Mouse (Mus musculus) A20 (cell line): ENCODE results near the gene Reg3d.
"Not testable (repeated sequence)": the region's sequence is repeated elsewhere in the genome, so short reads cannot be mapped to it uniquely, and the experiment has no call there.

Experiments
- DNase-seq: peaks from one replicate; pipeline ENCODE4 v3.0.0-alpha.2; 2011; ENCODE audit warnings: low read depth, low spot score

Gene Reg3d

DNA sequence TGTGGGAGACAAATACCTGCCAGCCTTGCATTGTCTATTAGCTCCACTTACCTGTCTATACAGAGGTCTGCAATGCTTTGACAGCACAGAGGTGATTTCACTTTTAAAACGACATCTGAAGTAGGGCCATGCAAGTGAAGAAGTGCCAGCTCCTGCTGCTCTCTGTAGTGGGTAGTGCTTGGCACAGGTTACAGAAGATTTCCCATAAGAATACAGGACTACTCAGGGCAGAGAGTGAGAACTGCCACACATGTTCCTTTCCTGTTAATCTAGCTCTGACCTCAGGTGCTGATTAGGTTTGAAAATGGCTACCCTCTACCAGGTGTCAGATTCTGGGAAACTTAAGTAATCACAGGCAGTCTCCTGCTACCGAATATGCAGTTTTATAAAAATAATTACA lies at the start of gene Reg3d:
Gene Reg3d (minus strand): TSS at position 101 of the 400 bp plus-strand sequence.
- DNase-seq, result no peak

DNA sequence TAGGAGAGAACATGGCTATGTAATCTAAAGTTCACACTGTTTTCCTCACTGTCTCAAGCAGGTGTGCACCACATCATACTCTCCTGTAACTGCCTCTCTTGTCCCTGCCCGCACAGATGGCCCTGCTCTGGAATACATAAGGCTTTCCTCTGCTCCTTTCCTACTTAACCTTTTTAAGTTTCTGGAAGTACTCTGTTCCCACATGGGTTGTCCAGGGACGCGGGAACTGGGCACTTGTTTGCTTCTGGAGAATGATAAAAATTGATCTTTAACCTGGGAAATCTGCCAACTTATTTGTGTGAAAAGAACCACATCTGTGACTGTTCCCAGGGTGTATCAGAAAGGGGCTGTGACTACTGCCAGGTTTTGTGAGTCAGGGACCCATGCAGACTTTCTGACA lies 46.8 kb upstream of the Reg3d start:
- no peak for DNase-seq

DNA sequence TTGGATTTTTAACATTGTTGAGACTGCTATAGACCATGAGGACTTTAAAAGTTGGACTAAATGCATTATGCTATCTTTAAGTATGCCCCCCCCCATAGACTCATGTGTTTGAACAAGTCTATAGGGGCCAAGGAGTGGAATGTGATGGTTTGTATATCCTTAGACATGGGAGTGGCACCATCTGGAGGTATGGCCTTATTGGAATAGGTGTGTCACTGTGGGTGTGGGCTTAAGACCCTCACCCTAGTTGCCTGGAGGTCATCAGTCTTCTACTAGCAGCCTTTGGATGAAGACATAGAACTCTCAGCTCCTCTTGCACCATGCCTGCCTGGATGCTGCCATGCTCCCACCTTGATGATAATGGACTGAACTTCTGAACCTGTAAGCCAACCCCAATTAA lies 43.7 kb upstream of the Reg3d start, which contains the start of gene Reg1:
Gene Reg1 (plus strand): TSS at position 301 of the 400 bp plus-strand sequence.
- DNase-seq, result not testable (repeated sequence)

DNA sequence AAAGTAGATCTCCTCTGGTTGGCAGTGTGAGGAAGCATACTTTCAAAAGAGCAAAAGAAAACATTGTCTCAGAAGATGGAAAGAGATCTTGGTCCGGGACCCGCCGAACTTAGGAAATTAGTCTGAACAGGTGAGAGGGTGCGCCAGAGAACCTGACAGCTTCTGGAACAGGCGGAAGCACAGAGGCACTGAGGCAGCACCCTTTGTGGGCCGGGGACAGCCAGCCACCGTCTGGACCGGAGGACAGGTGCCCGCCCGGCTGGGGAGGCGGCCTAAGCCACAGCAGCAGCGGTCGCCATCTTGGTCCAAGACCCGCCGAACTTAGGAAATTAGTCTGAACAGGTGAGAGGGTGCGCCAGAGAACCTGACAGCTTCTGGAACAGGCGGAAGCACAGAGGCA lies 16.7 kb upstream of the Reg3d start, which contains the start of gene Reg2:
Gene Reg2 (plus strand): TSS at position 301 of the 400 bp plus-strand sequence.
- not testable (repeated sequence) for DNase-seq

DNA sequence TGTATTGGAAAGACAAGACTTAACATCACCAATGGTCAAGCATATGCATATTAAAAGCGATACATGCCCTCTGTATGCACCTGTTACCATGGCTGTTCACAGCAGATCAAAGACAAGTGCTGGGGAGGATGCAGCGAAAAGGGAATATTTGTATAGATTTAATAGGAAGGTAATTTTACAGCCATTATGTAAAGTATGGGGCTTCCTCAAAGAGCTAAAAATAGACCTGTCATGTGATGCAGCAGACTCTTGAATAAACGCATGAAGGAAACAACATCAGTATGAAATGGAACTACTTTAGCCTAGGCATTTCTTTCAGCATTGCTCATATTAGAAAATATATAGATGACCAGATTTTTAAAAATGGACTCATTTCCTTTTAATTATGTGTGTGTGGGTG lies 6.9 kb upstream of the Reg3d start:
- no peak for DNase-seq

DNA sequence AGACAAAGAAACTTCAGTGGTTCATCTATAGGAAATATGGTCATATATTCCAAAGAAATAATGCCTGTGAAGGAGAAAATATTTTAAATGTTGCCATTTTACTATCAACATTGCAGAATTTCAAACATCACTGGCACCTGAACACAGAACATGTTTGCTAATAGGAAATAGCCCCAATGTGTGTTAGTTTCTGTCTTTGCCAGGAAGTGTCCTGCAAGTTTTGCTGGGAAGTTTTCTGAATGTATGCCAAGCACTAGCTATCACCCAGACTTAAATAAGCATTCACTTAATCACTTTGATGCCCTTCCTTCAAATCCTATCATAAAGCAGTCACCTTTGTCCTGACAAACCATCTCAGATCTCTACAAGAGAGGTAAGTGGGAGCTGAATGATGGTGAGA lies 1.7 kb upstream of the Reg3d start, which contains the start of gene Reg3a:
Gene Reg3a (plus strand): TSS at position 301 of the 400 bp plus-strand sequence.
- no peak for DNase-seq

DNA sequence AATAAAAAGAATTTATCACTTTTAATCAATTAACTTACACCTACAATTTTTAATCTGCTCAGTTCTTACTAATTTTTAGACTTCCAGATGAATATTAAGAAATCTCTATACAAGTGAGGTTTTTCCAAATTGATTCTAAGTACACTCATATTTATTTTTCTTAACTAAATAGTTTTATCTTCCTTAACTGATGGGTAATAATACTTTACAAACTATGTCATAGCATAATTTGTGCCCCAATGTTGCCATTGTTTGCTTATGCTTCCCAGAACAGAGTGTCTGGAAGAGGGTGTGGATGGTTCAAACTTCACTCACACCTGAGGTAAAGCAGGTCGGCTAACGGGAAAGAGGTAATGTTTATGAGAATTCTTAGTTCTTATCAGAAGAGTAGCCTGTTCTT lies 8.3 kb downstream of the Reg3d start, which contains the start of gene Reg3b:
Gene Reg3b (plus strand): TSS at position 301 of the 400 bp plus-strand sequence.
- no peak for DNase-seq

DNA sequence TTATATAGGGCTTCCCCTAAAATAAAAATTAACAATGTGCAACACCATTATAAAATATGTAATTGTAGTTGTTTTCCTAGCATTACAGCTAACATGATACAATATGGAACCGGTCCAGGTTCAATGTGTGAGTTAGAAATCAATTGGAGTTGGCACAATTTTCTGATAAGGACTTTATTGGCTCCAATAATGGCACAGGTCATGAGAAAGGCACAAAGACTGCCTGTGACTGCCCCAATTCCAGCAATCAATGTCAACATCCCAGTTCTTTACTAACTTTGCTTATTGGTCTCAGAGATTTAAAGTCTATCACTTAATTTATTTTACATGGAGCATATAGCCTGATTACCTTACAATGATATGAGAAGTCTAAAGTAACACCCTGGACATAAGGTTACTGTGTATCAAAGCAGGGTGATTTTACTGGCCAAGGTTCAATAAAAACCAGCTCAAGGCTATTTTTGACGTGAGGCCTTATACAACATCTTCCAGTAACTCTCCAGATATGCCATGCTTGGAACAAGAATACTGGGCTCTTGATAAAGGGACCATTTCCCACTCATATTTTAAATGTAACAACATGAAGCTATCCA lies 16.6 kb downstream of the Reg3d start:
- no peak for DNase-seq

DNA sequence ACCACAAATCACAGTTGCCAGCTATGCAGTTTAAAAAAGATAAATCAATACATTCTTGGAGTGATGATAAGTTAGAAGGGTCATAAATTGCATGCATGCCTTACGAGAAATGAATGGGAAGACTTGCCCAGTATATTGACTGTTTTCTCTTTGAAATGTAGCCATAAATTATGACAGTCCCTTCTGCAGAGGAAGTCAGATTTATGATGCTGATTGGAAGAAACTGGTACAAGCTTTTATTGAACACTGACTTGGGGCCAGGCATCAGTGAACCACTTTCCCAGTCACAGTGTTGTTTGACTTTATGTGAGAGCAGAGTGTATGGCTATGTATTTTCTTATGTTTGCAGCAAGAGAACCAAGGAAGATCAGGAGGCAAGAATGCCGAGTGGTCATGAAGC lies 37.0 kb downstream of the Reg3d start:
- no peak for DNase-seq

DNA sequence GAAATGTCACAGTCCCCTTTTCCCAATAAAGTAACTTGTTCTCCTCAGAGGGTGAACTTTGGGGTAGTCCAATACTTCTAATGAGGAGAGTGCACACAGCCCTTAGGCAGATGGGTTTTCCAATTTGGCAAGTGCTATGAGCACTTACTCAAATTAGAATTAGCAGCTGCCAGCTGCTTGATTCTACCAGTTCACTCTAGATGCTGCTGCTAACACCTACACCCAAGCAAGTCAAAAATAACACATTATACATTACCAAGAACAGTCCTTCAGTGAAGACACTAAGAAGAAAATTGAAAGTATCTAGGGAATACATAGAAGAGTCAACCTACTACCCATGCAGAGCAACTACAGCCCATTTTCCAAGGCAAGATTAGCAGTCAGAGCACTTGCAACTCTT lies 38.4 kb downstream of the Reg3d start:
- DNase-seq, result no peak

DNA sequence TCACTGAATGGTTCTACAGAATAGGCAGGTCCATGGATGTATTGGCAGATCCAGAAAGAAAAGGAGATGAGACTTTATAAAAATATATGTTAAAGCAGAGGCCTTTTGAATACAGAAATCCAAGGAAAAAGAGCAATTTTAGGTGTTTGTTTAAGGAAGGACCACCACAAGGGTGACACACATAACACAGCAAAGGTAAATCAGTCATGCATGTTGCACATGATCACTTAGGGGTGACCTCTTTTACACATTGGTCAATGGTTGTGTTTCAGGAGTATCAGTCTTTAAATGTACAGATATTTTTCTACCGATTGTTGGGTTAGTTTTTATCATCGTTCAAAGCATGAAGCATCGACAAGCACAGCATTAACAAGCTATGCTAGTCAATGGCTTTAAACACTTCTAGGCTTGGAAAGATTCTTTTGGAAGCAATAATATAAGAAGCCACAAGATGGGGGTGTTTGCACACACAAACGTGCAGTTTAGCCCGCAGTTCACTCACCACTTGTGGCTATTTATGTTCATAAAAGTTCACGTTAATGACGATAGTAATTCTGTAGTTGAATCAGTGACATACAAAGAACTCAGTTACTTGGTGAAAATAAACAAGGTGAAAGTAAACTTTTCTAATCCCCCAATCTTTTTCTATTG lies 46.6 kb downstream of the Reg3d start:
- no peak for DNase-seq

DNA sequence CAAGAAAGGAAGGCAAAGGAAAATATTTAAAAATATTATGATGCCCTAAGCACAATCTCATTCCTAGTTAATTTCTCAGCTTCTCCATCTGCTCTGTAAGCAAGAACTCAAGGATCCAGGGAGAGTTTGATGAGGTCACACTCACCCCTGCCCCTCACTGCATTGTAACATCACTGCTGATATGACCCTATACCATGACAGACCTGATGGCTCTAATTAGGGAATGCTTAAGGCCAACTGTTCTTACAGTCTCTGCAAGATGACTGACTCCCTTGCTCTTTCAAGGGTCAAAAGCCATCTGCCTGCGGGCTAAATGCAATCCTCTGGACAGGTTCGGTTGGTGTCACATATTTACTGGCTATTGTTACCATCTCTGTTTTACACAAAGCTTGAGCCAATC lies 49.5 kb downstream of the Reg3d start:
- DNase-seq, result no peak

DNA sequence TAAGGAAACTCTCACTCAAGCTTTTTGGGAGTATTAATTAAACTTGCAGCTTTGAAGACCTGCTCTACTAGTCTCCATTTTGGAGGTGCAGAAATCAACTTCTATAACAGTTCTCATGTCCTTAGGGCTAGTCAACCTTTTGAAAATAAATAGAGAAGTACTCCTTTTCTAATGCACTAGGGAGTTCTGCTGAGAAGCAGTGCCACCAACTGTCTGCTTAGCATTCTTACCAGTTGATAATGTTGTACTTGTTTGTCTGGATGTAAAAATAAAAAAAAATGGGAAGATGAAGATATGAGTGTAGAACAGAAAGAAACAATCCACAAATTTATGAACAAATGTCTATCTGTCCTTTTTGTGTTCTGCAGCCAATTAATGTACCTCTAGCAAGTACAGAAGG lies 50.9 kb downstream of the Reg3d start:
- no peak for DNase-seq
